Mouse (Mus musculus): ENCODE measurements around the gene Tex2. TPM values are rescaled to one million over a fixed set of nuclear protein-coding genes. Genes with fewer than 3 reads are reported as not detected.
"Not testable (repeated sequence)": the region's sequence is repeated elsewhere in the genome, so short reads cannot be mapped to it uniquely, and the experiment has no call there.

Gene Tex2
- polyA plus RNA-seq, 1 experiment from 2014 or later: 40.1 TPM

DNA sequence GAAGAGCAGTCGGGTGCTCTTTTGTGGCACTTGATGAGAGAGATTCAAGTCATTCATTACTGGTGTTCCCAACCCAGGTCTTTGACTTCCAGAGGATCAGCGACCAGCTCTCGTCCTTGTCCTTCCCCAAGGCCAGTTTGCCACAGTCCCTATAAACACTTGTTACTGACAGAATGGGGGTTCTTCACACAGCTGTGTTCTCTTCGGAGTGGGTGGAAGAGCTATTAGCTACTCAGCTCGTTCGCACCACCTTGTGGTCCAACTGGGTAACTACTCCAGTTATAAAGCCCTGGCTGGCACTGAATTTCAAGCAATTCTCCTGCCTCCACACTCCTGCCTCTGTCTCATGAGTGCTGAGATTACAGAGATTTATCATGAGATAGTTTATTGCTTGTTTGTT lies 14.5 kb upstream of the Tex2 start:
- Histone ChIP-seq H3K4me3 (replicated peaks; ENCODE audit: low read length) (no peak overlapping the region), H3K9me3 (ENCODE audit: control insufficient read depth, low read length) (no peaks in the 10 kb centered on the region), H3K27me3 (ENCODE audit: control insufficient read depth, insufficient read depth, low read length) (no peaks in the 10 kb centered on the region), H3K36me3 (replicated peaks; ENCODE audit: control insufficient read depth, insufficient read depth) (no peaks in the 10 kb centered on the region), H3K9ac (no peak overlapping the region), H3K4me2 (replicated peaks) (no peak overlapping the region), H3K27ac (no peak overlapping the region), H3K4me1 (replicated peaks; ENCODE audit: control insufficient read depth, insufficient read depth, low read length) (no peaks in the 10 kb centered on the region)
- ATAC-seq (ENCODE audit: low FRiP score) (no peak), DNase-seq (ENCODE audit: low spot score) (peak; percentile 86)
- 26% methylated on average over 6 of the region's 6 CpGs for WGBS

DNA sequence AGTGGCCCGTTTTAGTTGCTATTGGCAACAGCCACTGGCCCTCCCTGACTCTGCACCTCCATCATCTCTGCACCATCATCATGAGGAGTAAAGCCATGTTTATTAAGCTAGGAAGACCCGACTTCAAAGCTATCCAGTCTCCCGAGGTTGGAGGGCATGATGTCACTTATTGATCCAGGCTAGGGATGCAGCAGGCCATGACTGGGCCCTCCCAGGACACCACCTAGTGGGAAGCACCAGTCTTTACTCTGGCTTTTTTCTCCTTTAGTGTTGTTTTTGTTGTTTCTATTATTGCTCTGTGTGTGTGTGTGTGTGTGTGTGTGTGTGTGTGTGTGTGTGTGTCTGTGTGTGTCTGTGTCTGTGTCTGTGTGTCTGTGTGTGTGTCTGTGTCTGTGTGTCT lies 12.4 kb upstream of the Tex2 start:
- Histone ChIP-seq H3K27me3 (ENCODE audit: control insufficient read depth, insufficient read depth, low read length) (no peaks in the 10 kb centered on the region), H3K4me3 (replicated peaks; ENCODE audit: low read length) (no peak overlapping the region), H3K27ac (no peak overlapping the region), H3K4me1 (replicated peaks; ENCODE audit: control insufficient read depth, insufficient read depth, low read length) (no peaks in the 10 kb centered on the region), H3K9ac (no peak overlapping the region), H3K4me2 (replicated peaks) (no peak overlapping the region), H3K9me3 (ENCODE audit: control insufficient read depth, low read length) (no peaks in the 10 kb centered on the region), H3K36me3 (replicated peaks; ENCODE audit: control insufficient read depth, insufficient read depth) (no peaks in the 10 kb centered on the region)
- WGBS: 57% methylated on average over 3 of the region's 3 CpGs
- no peak for ATAC-seq (ENCODE audit: low FRiP score)
- DNase-seq (ENCODE audit: low spot score): no peak

DNA sequence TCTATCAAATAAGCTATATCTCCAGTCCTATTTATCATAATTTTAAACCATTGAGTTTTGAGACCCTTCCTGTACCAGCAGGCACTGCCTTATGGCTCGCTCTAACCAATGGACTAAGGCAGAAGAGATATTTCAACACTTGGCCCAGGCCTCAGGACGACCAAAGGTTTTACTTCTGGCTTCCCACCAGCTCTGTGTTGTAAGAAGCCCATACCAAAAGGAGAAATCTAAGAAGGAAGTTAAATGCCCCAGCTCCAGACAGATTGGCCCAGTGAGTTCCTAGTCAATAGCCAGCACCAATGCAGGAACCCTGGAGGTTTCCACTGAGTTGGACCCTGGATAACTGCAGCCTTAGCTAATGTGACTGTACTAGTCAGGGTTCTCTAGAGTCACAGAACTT lies 10.4 kb upstream of the Tex2 start:
- Histone ChIP-seq H3K36me3 (replicated peaks; ENCODE audit: control insufficient read depth, insufficient read depth) (no peaks in the 10 kb centered on the region), H3K9me3 (ENCODE audit: control insufficient read depth, low read length) (no peaks in the 10 kb centered on the region), H3K27ac (no peak overlapping the region), H3K4me1 (replicated peaks; ENCODE audit: control insufficient read depth, insufficient read depth, low read length) (no peaks in the 10 kb centered on the region), H3K4me2 (replicated peaks) (no peak overlapping the region), H3K4me3 (replicated peaks; ENCODE audit: low read length) (no peak overlapping the region), H3K9ac (no peak overlapping the region), H3K27me3 (ENCODE audit: control insufficient read depth, insufficient read depth, low read length) (no peaks in the 10 kb centered on the region)
- WGBS: 82% methylated on average over 2 of the region's 2 CpGs
- DNase-seq (ENCODE audit: low spot score) (no peak), ATAC-seq (ENCODE audit: low FRiP score) (no peak)

DNA sequence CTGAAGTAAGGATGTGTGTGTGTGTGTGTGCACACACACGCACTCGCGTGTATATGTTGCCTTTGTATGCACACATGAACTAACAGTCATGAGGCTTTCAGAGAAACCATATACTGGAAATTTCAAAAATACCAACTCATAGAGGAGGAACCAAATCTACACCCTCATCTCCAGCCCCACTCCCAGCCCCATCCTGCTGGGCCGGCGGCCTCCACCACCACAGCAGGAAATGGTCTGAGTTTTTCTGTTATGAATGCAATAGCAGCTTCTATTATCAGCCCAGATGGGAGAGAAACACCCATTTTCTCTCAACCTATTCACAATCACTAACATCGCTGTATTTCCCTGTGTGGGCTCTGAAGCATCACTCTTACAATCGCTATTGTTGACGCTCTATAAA lies 8.8 kb upstream of the Tex2 start:
- Histone ChIP-seq H3K9me3 (ENCODE audit: control insufficient read depth, low read length) (no peaks in the 10 kb centered on the region), H3K9ac (no peak overlapping the region), H3K27me3 (ENCODE audit: control insufficient read depth, insufficient read depth, low read length) (no peaks in the 10 kb centered on the region), H3K4me1 (replicated peaks; ENCODE audit: control insufficient read depth, insufficient read depth, low read length) (no peaks in the 10 kb centered on the region), H3K27ac (no peak overlapping the region), H3K4me3 (replicated peaks; ENCODE audit: low read length) (no peak overlapping the region), H3K36me3 (replicated peaks; ENCODE audit: control insufficient read depth, insufficient read depth) (no peaks in the 10 kb centered on the region), H3K4me2 (replicated peaks) (no peak overlapping the region)
- DNase-seq (ENCODE audit: low spot score) (no peak), ATAC-seq (ENCODE audit: low FRiP score) (no peak)
- WGBS: 89% methylated on average over 8 of the region's 8 CpGs

DNA sequence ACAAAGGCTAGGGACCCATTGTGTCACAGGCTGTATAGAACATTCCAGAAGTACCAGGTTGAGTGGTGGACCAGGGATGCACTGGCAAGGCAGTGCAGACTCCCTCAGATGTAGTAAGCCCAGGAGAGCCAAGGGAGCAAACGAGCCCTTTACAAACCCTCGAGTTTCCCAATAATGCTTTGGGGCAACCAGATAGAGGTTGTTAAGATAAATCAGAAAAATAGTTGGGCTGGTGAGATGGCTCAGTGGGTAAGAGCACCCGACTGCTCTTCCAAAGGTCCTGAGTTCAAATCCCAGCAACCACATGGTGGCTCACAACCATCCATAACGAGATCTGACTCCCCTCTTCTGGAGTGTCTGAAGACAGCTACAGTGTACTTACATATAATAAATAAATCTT lies 5.5 kb upstream of the Tex2 start:
- H3K27ac ChIP-seq; H3K9me3 ChIP-seq (ENCODE audit: control insufficient read depth, low read length); DNase-seq (ENCODE audit: low spot score); H3K4me1 ChIP-seq (replicated peaks; ENCODE audit: control insufficient read depth, insufficient read depth, low read length); H3K9ac ChIP-seq; H3K27me3 ChIP-seq (ENCODE audit: control insufficient read depth, insufficient read depth, low read length); H3K36me3 ChIP-seq (replicated peaks; ENCODE audit: control insufficient read depth, insufficient read depth); H3K4me2 ChIP-seq (replicated peaks); ATAC-seq (ENCODE audit: low FRiP score); H3K4me3 ChIP-seq (replicated peaks; ENCODE audit: low read length): not testable (repeated sequence)
- WGBS: 96% methylated on average over 3 of the region's 4 CpGs

DNA sequence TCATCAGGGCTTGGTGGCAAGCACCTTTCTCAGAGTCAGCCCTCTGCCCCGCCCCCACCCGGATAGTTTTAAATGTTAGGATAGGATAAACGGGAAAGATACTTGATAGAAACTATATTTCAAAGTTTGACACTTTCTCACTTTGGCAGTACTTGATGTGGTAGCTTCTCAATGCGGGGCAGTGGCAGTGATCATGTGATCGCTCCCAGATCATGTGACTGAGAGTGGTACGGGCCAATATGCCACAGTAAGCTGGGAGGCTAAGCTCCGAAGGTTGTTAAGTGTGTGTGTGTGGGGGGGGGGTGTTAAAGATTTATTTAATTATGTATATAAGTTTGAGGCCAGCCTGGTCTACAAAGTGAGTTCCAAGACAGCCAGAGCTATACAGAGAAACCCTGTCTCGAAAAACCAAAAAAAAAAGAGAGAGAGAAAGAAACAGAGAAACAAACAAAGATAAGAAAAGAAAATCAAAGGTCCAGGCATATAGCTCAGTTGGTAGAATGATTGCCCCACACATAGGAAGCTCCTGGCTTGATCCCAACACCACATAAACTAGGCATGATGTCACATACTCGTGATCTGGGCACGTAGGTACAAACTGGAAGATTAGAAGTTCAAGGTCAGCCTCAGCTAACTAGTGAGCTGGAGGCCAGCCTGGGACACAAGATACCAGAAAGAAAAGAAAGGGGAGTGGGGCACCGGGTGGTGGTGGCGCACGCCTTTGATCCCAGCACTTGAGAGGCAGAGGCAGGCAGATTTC lies 4.8 kb upstream of the Tex2 start:
- no peaks in the 10 kb centered on the region for H3K27me3 ChIP-seq (ENCODE audit: control insufficient read depth, insufficient read depth, low read length)
- 86% methylated on average over 13 of the region's 13 CpGs for WGBS
- H3K4me2 ChIP-seq (replicated peaks): no peak overlapping the region
- H3K4me1 ChIP-seq (replicated peaks; ENCODE audit: control insufficient read depth, insufficient read depth, low read length): 0 out of 2 replicates have a peak, but pooled peaks cover 3% of the 10 kb centered on the region
- H3K27ac ChIP-seq: no peak overlapping the region
- H3K36me3 ChIP-seq (replicated peaks; ENCODE audit: control insufficient read depth, insufficient read depth): no peaks in the 10 kb centered on the region
- no peak for ATAC-seq (ENCODE audit: low FRiP score)
- no peak overlapping the region for H3K4me3 ChIP-seq (replicated peaks; ENCODE audit: low read length)
- no peak for DNase-seq (ENCODE audit: low spot score)
- no peak overlapping the region for H3K9ac ChIP-seq
- H3K9me3 ChIP-seq (ENCODE audit: control insufficient read depth, low read length): no peaks in the 10 kb centered on the region

DNA sequence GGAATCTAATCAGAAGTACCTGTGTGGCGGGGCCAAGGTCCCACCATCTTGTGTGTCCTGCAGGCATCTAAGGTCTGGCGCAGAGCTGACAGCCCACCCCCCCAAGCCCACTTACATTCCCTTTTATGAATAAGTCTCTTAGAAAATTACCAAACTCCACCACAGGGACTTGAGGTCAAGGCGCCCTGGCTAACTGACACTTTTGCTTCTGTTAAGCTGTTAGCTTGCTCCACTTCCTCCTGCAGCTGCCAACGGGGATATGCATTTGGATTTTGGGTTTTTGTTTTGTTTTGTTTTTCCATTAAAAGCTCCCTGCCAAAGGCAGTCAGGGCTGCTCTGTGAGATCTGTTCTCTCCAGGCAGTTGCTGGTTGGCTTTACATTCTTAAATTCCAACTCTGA lies 2.3 kb upstream of the Tex2 start:
- Histone ChIP-seq H3K36me3 (replicated peaks; ENCODE audit: control insufficient read depth, insufficient read depth) (no peaks in the 10 kb centered on the region), H3K27me3 (ENCODE audit: control insufficient read depth, insufficient read depth, low read length) (no peaks in the 10 kb centered on the region), H3K4me1 (replicated peaks; ENCODE audit: control insufficient read depth, insufficient read depth, low read length) (peaks cover 19% of the 10 kb centered on the region), H3K4me2 (replicated peaks) (no peak overlapping the region), H3K9me3 (ENCODE audit: control insufficient read depth, low read length) (no peaks in the 10 kb centered on the region), H3K27ac (no peak overlapping the region), H3K9ac (no peak overlapping the region), H3K4me3 (replicated peaks; ENCODE audit: low read length) (no peak overlapping the region)
- WGBS: 80% methylated on average over 4 of the region's 4 CpGs
- DNase-seq (ENCODE audit: low spot score) (no peak), ATAC-seq (ENCODE audit: low FRiP score) (no peak)

DNA sequence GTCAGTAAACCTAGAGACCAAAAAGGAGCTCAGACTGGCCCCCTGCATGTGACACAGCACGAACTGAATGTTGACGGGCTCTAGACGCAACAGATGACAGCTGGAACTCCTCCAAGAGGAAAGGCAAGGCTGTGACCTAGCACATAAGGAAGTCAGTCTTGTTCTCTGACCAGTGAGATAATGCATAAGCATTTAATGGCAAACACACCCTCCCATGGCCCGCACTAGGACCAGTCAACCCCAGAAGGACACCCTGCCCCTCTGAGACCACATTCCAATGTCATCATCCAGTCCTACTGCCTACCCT lies 1.1 kb upstream of the Tex2 start:
- H3K4me3 ChIP-seq (replicated peaks; ENCODE audit: low read length): no peak overlapping the region
- H3K4me1 ChIP-seq (replicated peaks; ENCODE audit: control insufficient read depth, insufficient read depth, low read length): peaks cover 19% of the 10 kb centered on the region
- ATAC-seq (ENCODE audit: low FRiP score): no peak
- 74% methylated on average over 4 of the region's 4 CpGs for WGBS
- H3K36me3 ChIP-seq (replicated peaks; ENCODE audit: control insufficient read depth, insufficient read depth): no peaks in the 10 kb centered on the region
- no peak overlapping the region for H3K27ac ChIP-seq
- no peak overlapping the region for H3K4me2 ChIP-seq (replicated peaks)
- H3K9ac ChIP-seq: no peak overlapping the region
- DNase-seq (ENCODE audit: low spot score): no peak
- no peaks in the 10 kb centered on the region for H3K27me3 ChIP-seq (ENCODE audit: control insufficient read depth, insufficient read depth, low read length)
- no peaks in the 10 kb centered on the region for H3K9me3 ChIP-seq (ENCODE audit: control insufficient read depth, low read length)

DNA sequence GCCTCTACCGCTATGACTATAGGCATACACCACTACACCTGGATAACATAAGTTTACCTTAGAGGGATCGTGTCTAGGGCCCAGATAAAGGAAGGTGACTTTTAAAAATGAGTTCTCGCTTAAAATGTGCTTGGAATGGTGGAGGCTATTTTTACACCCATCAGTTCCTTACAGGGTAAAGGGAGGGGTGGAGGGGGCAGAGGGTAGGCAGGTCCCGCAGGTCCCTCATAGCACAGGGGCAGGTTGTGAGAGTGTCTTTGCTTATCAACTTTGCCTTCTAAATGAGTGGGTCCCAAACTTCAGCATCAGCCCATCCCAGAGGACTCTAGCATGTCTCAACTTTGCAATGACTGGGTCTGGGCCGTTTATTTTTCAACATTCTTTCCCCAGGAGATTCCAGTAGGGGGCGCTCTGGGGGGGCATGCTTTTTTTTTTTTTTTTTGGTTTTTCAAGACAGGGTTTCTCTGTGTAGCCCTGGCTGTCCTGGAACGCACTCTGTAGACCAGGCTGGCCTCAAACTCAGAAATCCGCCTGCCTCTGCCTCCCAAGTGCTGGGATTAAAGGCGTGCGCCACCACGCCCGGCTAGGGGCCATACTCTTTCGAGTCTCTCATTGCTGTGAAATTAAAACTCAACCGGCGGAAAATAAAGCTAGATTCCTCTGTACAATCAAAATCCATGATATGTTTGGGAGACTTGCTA lies 565 bp upstream of the Tex2 start:
- Histone ChIP-seq H3K4me3 (replicated peaks; ENCODE audit: low read length) (peak overlapping the region; percentile 99), H3K9me3 (ENCODE audit: control insufficient read depth, low read length) (no peaks in the 10 kb centered on the region), H3K4me2 (replicated peaks) (peak overlapping the region; percentile 82), H3K36me3 (replicated peaks; ENCODE audit: control insufficient read depth, insufficient read depth) (no peaks in the 10 kb centered on the region), H3K27ac (peak overlapping the region; percentile 82), H3K27me3 (ENCODE audit: control insufficient read depth, insufficient read depth, low read length) (no peaks in the 10 kb centered on the region), H3K4me1 (replicated peaks; ENCODE audit: control insufficient read depth, insufficient read depth, low read length) (peaks cover 19% of the 10 kb centered on the region), H3K9ac (peak overlapping the region; percentile 91)
- no peak for ATAC-seq (ENCODE audit: low FRiP score)
- 56% methylated on average over 15 of the region's 15 CpGs for WGBS
- no peak for DNase-seq (ENCODE audit: low spot score)

Data from hindbrain, embryonic 14.5 days (tissue).